Mouse (Mus musculus) MEL (cell line): ENCODE measurements at regions not wholly inside any gene's neighbourhood (a gene's known extent, or its start where the extent isn't known, plus 50 kb on each side); places are given as distances from the start of the nearest gene placed in this dataset.

Experiments used
- DNase-seq: peaks from one replicate; pipeline ENCODE4 v3.0.0; 2011; ENCODE audit warnings: low read depth, low spot score
- H3K27ac ChIP-seq: 2 replicates; pipeline ENCODE4 v1.5.1; 2012; ENCODE audit warnings: low read depth, mild to moderate bottlenecking, control low read depth, low read length, moderate library complexity; ENCODE audit not compliant: control insufficient read depth
- H3K27me3 ChIP-seq, 2 experiments: fragments of 150-350 bp in 1 of 2; sonication (generic) in 1 of 2; 2 replicates each; pipeline ENCODE4 v1.6.1; 2012; ENCODE audit warnings: low read length in 2 of 2, mild to moderate bottlenecking in 2 of 2, improper control_type of control experiment in 1 of 2, moderate library complexity in 1 of 2; ENCODE audit not compliant: insufficient read depth in 2 of 2, control insufficient read depth in 1 of 2
- H3K36me3 ChIP-seq, 2 experiments: 2 replicates each; pipeline ENCODE4 v1.6.1; 2012 to 2014; ENCODE audit warnings: low read length in 2 of 2, improper control_type of control experiment in 1 of 2, inconsistent platforms in 1 of 2, mild to moderate bottlenecking in 1 of 2; ENCODE audit not compliant: insufficient read depth in 2 of 2, control insufficient read depth in 1 of 2
- H3K4me1 ChIP-seq, 2 experiments: fragments of 150-350 bp in 1 of 2; sonication (generic) in 1 of 2; 2 replicates each; pipeline ENCODE4 v1.6.1; 2012; ENCODE audit warnings: low read length in 2 of 2, improper control_type of control experiment in 1 of 2, mild to moderate bottlenecking in 1 of 2; ENCODE audit not compliant: insufficient read depth in 2 of 2, control insufficient read depth in 1 of 2
- H3K4me3 ChIP-seq, 2 experiments: fragments of 150-350 bp in 1 of 2; sonication (generic) in 1 of 2; 2 replicates each; pipeline ENCODE4 v1.5.1; 2012; ENCODE audit warnings: low read depth in 2 of 2, low read length in 2 of 2, mild to moderate bottlenecking in 2 of 2, moderate library complexity in 2 of 2, control low read depth in 1 of 2, improper control_type of control experiment in 1 of 2; ENCODE audit not compliant: control insufficient read depth in 1 of 2, insufficient read depth in 1 of 2
- H3K79me2 ChIP-seq: 2 replicates; pipeline ENCODE4 v1.6.1; 2012; ENCODE audit warnings: mild to moderate bottlenecking, low read length, moderate library complexity; ENCODE audit not compliant: control insufficient read depth, poor library complexity, insufficient read depth
- H3K9ac ChIP-seq: 2 replicates; pipeline ENCODE4 v1.6.1; 2012; ENCODE audit warnings: low read depth, mild to moderate bottlenecking, control low read depth, low read length, moderate library complexity; ENCODE audit not compliant: control insufficient read depth, poor library complexity, severe bottlenecking
- H3K9me3 ChIP-seq: fragments of 150-350 bp; sonication (generic); replicated peaks from 2 replicates; pipeline ENCODE4 v1.6.1; 2012; ENCODE audit warnings: mild to moderate bottlenecking, low read length, improper control_type of control experiment, moderate library complexity; ENCODE audit not compliant: insufficient read depth
- BHLHE40 ChIP-seq: IDR thresholded peaks from 2 replicates; pipeline ENCODE4 v1.6.1; 2012; ENCODE audit warnings: low read depth, mild to moderate bottlenecking, inconsistent platforms, low read length, improper control_type of control experiment, borderline replicate concordance
- CHD1 ChIP-seq: IDR thresholded peaks from 2 replicates; pipeline ENCODE4 v1.6.1; 2012; ENCODE audit warnings: low read depth, mild to moderate bottlenecking, inconsistent platforms, low read length, improper control_type of control experiment
- CHD2 ChIP-seq: IDR thresholded peaks from 2 replicates; pipeline ENCODE4 v1.6.1; 2011; ENCODE audit warnings: low read length, improper control_type of control experiment
- CTCF ChIP-seq, 3 experiments: IDR thresholded peaks in 2 of 3; conservative IDR thresholded peaks in 1 of 3; 2 replicates each; pipeline ENCODE4 v1.5.1; 2011 to 2012; ENCODE audit warnings: low read length in 3 of 3, low read depth in 2 of 3, mild to moderate bottlenecking in 2 of 3, improper control_type of control experiment in 1 of 3, inconsistent platforms in 1 of 3, mixed read lengths in 1 of 3, moderate library complexity in 1 of 3; ENCODE audit not compliant: control insufficient read depth in 1 of 3, insufficient read depth in 1 of 3, poor library complexity in 1 of 3, severe bottlenecking in 1 of 3
- ELF1 ChIP-seq: IDR thresholded peaks from 2 replicates; pipeline ENCODE4 v1.6.1; 2014; ENCODE audit warnings: low read depth, mild to moderate bottlenecking, inconsistent platforms, low read length, improper control_type of control experiment, moderate library complexity
- EP300 ChIP-seq, 2 experiments: IDR thresholded peaks; 2 replicates each; pipeline ENCODE4 v1.6.1; 2011; ENCODE audit warnings: improper control_type of control experiment in 2 of 2, low read length in 2 of 2, low read depth in 1 of 2, mild to moderate bottlenecking in 1 of 2
- ETS1 ChIP-seq: IDR thresholded peaks from 2 replicates; pipeline ENCODE4 v1.6.1; 2012; ENCODE audit warnings: low read depth, mild to moderate bottlenecking, inconsistent platforms, low read length, improper control_type of control experiment, moderate library complexity
- GATA1 ChIP-seq: IDR thresholded peaks from 2 replicates; pipeline ENCODE4 v1.6.1; 2011; ENCODE audit warnings: low read depth, low read length, improper control_type of control experiment
- HCFC1 ChIP-seq: IDR thresholded peaks from 2 replicates; pipeline ENCODE4 v1.6.1; 2012; ENCODE audit warnings: low read depth, mild to moderate bottlenecking, inconsistent platforms, low read length, improper control_type of control experiment, moderate library complexity
- MAFK ChIP-seq: IDR thresholded peaks from 2 replicates; pipeline ENCODE4 v1.6.1; 2011; ENCODE audit warnings: low read depth, mild to moderate bottlenecking, low read length, improper control_type of control experiment, borderline replicate concordance
- MAZ ChIP-seq: IDR thresholded peaks from 2 replicates; pipeline ENCODE4 v1.6.1; 2012; ENCODE audit warnings: low read depth, mild to moderate bottlenecking, inconsistent platforms, low read length, improper control_type of control experiment
- MYB ChIP-seq: IDR thresholded peaks from 2 replicates; pipeline ENCODE4 v1.6.1; 2011; ENCODE audit warnings: mild to moderate bottlenecking, low read depth, low read length, improper control_type of control experiment
- MYC ChIP-seq: IDR thresholded peaks from 2 replicates; pipeline ENCODE4 v1.6.1; 2011; ENCODE audit warnings: low read depth, mild to moderate bottlenecking, low read length, improper control_type of control experiment, moderate library complexity
- NRF1 ChIP-seq: IDR thresholded peaks from 2 replicates; pipeline ENCODE4 v1.6.1; 2014; ENCODE audit warnings: low read depth, mild to moderate bottlenecking, inconsistent platforms, low read length, improper control_type of control experiment, moderate library complexity; ENCODE audit not compliant: poor library complexity, insufficient read depth, severe bottlenecking
- POLR2A ChIP-seq, 2 experiments: IDR thresholded peaks; 2 replicates each; pipeline ENCODE4 v1.6.1; 2011 to 2012; ENCODE audit warnings: low read length in 2 of 2, mild to moderate bottlenecking in 2 of 2, control low read depth in 1 of 2, improper control_type of control experiment in 1 of 2, low read depth in 1 of 2, moderate library complexity in 1 of 2; ENCODE audit not compliant: control insufficient read depth in 1 of 2, insufficient read depth in 1 of 2, poor library complexity in 1 of 2
- POLR2AphosphoS2 ChIP-seq: IDR thresholded peaks from 2 replicates; pipeline ENCODE4 v1.6.1; 2011; ENCODE audit warnings: low read length, improper control_type of control experiment
- POLR2AphosphoS5 ChIP-seq: IDR thresholded peaks from 2 replicates; pipeline ENCODE4 v1.6.1; 2012; ENCODE audit warnings: low read depth, borderline replicate concordance, mild to moderate bottlenecking, inconsistent platforms, low read length, moderate library complexity, mixed read lengths
- RAD21 ChIP-seq: IDR thresholded peaks from 2 replicates; pipeline ENCODE4 v1.6.1; 2011; ENCODE audit warnings: mild to moderate bottlenecking, low read depth, low read length, improper control_type of control experiment
- RCOR1 ChIP-seq: IDR thresholded peaks from 2 replicates; pipeline ENCODE4 v1.6.1; 2012; ENCODE audit warnings: low read depth, mild to moderate bottlenecking, inconsistent platforms, low read length, improper control_type of control experiment
- SIN3A ChIP-seq: IDR thresholded peaks from 2 replicates; pipeline ENCODE4 v1.6.1; 2012; ENCODE audit warnings: low read length, improper control_type of control experiment, inconsistent platforms
- TAL1 ChIP-seq: IDR thresholded peaks from 2 replicates; pipeline ENCODE4 v1.6.1; 2012; ENCODE audit warnings: mild to moderate bottlenecking, inconsistent platforms, low read length, moderate library complexity, mixed read lengths
- TBP ChIP-seq: IDR thresholded peaks from 2 replicates; pipeline ENCODE4 v1.8.0; 2011; ENCODE audit warnings: low read depth, low read length, improper control_type of control experiment
- TCF12 ChIP-seq: IDR thresholded peaks from 2 replicates; pipeline ENCODE4 v1.6.1; 2014; ENCODE audit warnings: low read depth, mild to moderate bottlenecking, inconsistent platforms, low read length, improper control_type of control experiment, moderate library complexity
- UBTF ChIP-seq: IDR thresholded peaks from 2 replicates; pipeline ENCODE4 v1.6.1; 2012; ENCODE audit warnings: low read depth, mild to moderate bottlenecking, inconsistent platforms, low read length, improper control_type of control experiment, moderate library complexity, borderline replicate concordance; ENCODE audit not compliant: insufficient read depth
- USF1 ChIP-seq: IDR thresholded peaks from 2 replicates; pipeline ENCODE4 v1.6.1; 2014; ENCODE audit warnings: low read depth, mild to moderate bottlenecking, inconsistent platforms, low read length, improper control_type of control experiment, moderate library complexity
- ZC3H11A ChIP-seq: IDR thresholded peaks from 2 replicates; pipeline ENCODE4 v1.6.1; 2012; ENCODE audit warnings: low read depth, mild to moderate bottlenecking, inconsistent platforms, low read length, improper control_type of control experiment
- ZKSCAN1 ChIP-seq: IDR thresholded peaks from 2 replicates; pipeline ENCODE4 v1.6.1; 2012; ENCODE audit warnings: low read depth, mild to moderate bottlenecking, inconsistent platforms, low read length, improper control_type of control experiment, moderate library complexity
- ZMIZ1 ChIP-seq: IDR thresholded peaks from 2 replicates; pipeline ENCODE4 v1.6.1; 2012; ENCODE audit warnings: low read depth, mild to moderate bottlenecking, inconsistent platforms, low read length, improper control_type of control experiment, moderate library complexity
- ZNF384 ChIP-seq: IDR thresholded peaks from 2 replicates; pipeline ENCODE4 v1.6.1; 2012; ENCODE audit warnings: low read depth, mild to moderate bottlenecking, inconsistent platforms, low read length, improper control_type of control experiment

- no peaks in the 10 kb centered on the region for H3K27me3 ChIP-seq
- no peaks in the 10 kb centered on the region for H3K9me3 ChIP-seq
- peaks cover 0 to 16% of the 10 kb centered on the region in 2 experiments; a peak in 2 of 4 replicates for H3K36me3 ChIP-seq
- H3K9ac ChIP-seq = no peak overlapping the region
- DNase-seq = no peak
- H3K4me3 ChIP-seq = peak overlapping the region in 1 of 2 experiments; percentile 11; a peak in 1 of 4 replicates
- TF ChIP-seq EP300 (IDR thresholded peaks at IDR 0.05; ENCODE audit: low read depth in 1 of 2, low read length in 2 of 2) (no peak), SIN3A (no peak), MAZ (no peak; the same call in 1 of the 2 replicates), ZC3H11A (no peak), POLR2AphosphoS2 (no peak), MYB (no peak), TAL1 (no peak), MYC (no peak), CTCF (IDR thresholded peaks at IDR 0.05 in 2 of 3, conservative IDR thresholded peaks at IDR 0.05 in 1 of 3; ENCODE audit: control insufficient read depth in 1 of 3, insufficient read depth in 1 of 3, low read depth in 2 of 3, low read length in 3 of 3, poor library complexity in 1 of 3, severe bottlenecking in 1 of 3) (no peak), UBTF (no peak), USF1 (no peak), NRF1 (no peak), ZNF384 (no peak), GATA1 (no peak), TCF12 (no peak)
- peaks cover 10 to 18% of the 10 kb centered on the region in 2 experiments for H3K4me1 ChIP-seq
- H3K79me2 ChIP-seq = no peaks in the 10 kb centered on the region
- H3K27ac ChIP-seq = peak overlapping the region; percentile 62
Measured at GRCm38 (mm10) chr1:145139267-145139651, 364.0 kb upstream of the Rgs18 start.

DNA sequence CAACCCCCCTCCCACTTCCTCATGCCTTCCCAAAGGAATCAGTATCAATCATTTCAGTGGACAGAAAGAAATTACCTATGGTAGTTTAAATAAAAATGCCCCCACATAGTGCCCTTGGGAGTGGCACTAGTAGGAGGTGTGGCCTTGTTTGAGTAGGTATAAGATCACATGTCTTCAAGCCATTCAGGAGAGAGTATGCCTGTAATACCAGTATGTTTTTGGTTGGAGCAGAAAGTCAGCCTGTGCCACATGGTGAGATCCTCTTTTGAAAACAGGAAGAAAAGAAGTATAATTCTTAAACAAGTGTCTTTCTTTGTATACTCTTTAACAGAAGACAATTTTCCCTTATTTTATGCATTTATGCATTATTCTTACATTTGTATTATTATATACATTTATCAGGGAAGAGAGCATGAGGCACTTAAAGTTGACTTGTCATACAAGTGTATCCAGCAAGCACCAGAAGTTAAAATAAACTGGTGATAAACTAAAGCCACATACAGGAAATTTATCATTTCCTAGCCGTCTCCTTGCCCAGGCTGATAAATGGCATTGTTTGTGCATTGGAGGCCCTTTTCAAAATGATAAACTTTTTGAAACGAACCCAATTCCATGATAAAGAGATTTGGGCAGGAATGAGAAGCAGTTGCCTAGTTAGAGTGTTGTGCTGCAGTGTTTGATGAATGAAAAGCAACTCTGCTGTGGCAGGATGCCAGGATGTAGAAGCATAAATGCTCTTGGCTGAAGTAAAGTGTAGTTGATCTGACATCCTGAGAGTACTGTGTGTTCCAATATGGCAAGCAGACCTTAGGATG is 363.4 kb upstream of the Rgs18 start:
- Histone ChIP-seq H3K27ac (peak overlapping the region; percentile 90), H3K4me1 (peaks cover 10 to 18% of the 10 kb centered on the region in 2 experiments), H3K79me2 (no peaks in the 10 kb centered on the region), H3K36me3 (peaks cover 0 to 16% of the 10 kb centered on the region in 2 experiments; a peak in 2 of 4 replicates), H3K4me3 (peak overlapping the region in 1 of 2 experiments; percentile 11; a peak in 1 of 4 replicates), H3K27me3 (no peaks in the 10 kb centered on the region), H3K9me3 (no peaks in the 10 kb centered on the region), H3K9ac (no peak overlapping the region)
- peak; percentile 97 for DNase-seq
- TF ChIP-seq MAFK (peak; percentile 87), ETS1 (peak; percentile 97), CHD2 (peak; percentile 65; the same call in 1 of the 2 replicates), CHD1 (no peak), ZKSCAN1 (peak; percentile 53; the same call in 1 of the 2 replicates), POLR2AphosphoS5 (no peak), BHLHE40 (peak; percentile 68), TAL1 (peak; percentile 79), RCOR1 (peak; percentile 99), HCFC1 (0 out of 2 replicates have a peak, but pooled peaks have one; percentile 15), POLR2A (IDR thresholded peaks at IDR 0.05; ENCODE audit: control insufficient read depth in 1 of 2, insufficient read depth in 1 of 2, low read depth in 1 of 2, low read length in 2 of 2, poor library complexity in 1 of 2) (no peak), NRF1 (no peak), POLR2AphosphoS2 (peak; percentile 68; the same call in 1 of the 2 replicates), USF1 (peak; percentile 60; the same call in 1 of the 2 replicates), TBP (peak; percentile 53; the same call in 1 of the 2 replicates), GATA1 (peak; percentile 100), UBTF (no peak), ZMIZ1 (no peak), MAZ (no peak; the same call in 1 of the 2 replicates), RAD21 (peak; percentile 8), SIN3A (peak; percentile 88), ELF1 (no peak)
